Mouse (Mus musculus) stomach, embryonic 16.5 days (tissue): ENCODE measurements around the gene Tmem229b. TPM values are rescaled to one million over a fixed set of nuclear protein-coding genes. Genes with fewer than 3 reads are reported as not detected.
"Not testable (repeated sequence)": the region's sequence is repeated elsewhere in the genome, so short reads cannot be mapped to it uniquely, and the experiment has no call there.

Experiments used
- ATAC-seq: fragments of 200-750 bp; cut with Nextera tagmentation; 2 replicates; pipeline ENCODE4 v1.8.0; 2017; ENCODE audit warnings: moderate number of reproducible peaks, moderate TSS enrichment; ENCODE audit not compliant: insufficient read depth, low FRiP score
- H3K27ac ChIP-seq: fragments of 300-500 bp; sonication (generic); 2 replicates; pipeline ENCODE4 v1.5.1; 2014; ENCODE audit warnings: low read length
- H3K27me3 ChIP-seq: fragments of 300-500 bp; sonication (generic); 2 replicates; pipeline ENCODE4 v1.6.1; 2014; ENCODE audit warnings: low read length, control low read depth, mixed read lengths; ENCODE audit not compliant: control insufficient read depth, insufficient read depth
- H3K36me3 ChIP-seq: fragments of 300-500 bp; sonication (generic); 2 replicates; pipeline ENCODE4 v1.6.1; 2014; ENCODE audit warnings: low read length; ENCODE audit not compliant: control insufficient read depth, insufficient read depth
- H3K4me1 ChIP-seq: fragments of 300-500 bp; sonication (generic); 2 replicates; pipeline ENCODE4 v1.6.1; 2014; ENCODE audit warnings: low read length, control low read depth, mixed read lengths; ENCODE audit not compliant: control insufficient read depth, insufficient read depth
- H3K4me2 ChIP-seq: fragments of 300-500 bp; sonication (generic); 2 replicates; pipeline ENCODE4 v1.6.1; 2014; ENCODE audit warnings: low read depth, low read length, mixed read lengths
- H3K4me3 ChIP-seq: fragments of 300-500 bp; sonication (generic); replicated peaks from 2 replicates; pipeline ENCODE4 v1.5.1; 2014; ENCODE audit warnings: mild to moderate bottlenecking, low read length
- H3K9ac ChIP-seq: fragments of 300-500 bp; sonication (generic); 2 replicates; pipeline ENCODE4 v1.6.1; 2014; ENCODE audit warnings: low read length
- H3K9me3 ChIP-seq: fragments of 300-500 bp; sonication (generic); replicated peaks from 2 replicates; pipeline ENCODE4 v1.6.1; 2016; ENCODE audit warnings: low read length, control low read depth; ENCODE audit not compliant: control insufficient read depth
- WGBS: fragments of 180-500 bp; shearing (Covaris S2); extraction: QIAGEN DNeasy Blood & Tissue Kit; methylation state at CpG from one replicate; pipeline ENCODE4 v1.1.7; 2014; 5-methylcytosine and 5-hydroxymethylcytosine counted together
- polyA plus RNA-seq: library from polyadenylated mRNA; unstranded; fragments of >200 nt; fragmentation: Nextera tagmentation; extraction: Ambion mirVana; gene quantifications from 2 replicates; pipeline ENCODE4 v1.2.1, GENCODE M21; 2015

The Tmem229b gene
- polyA plus RNA-seq, 1 experiment from 2014 or later = 7.6 TPM

DNA sequence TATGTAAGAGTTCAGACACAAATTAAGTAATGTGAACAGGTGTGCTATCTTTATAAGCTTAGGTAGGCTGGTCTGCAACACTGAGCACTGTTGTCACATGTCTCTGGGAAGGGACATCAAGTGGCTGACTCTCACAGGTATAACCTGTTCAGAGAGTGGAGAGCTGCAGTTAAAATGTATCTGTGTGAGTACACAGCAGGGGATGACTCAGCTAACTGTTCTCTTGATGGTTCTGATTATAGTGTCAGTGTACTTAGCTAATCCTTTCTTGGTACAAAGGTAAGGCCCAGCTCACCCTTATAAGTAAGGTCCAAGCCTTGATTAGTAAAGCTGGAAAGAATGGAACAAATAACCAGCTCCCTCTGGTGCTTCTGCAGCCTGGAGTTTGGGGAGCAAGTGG lies 34.0 kb upstream of the Tmem229b start:
- Histone ChIP-seq H3K27me3 (no peaks in the 10 kb centered on the region), H3K4me3 (no peak overlapping the region), H3K4me1 (peaks cover 5% of the 10 kb centered on the region; the same call in 1 of the 2 replicates), H3K27ac (peak overlapping the region; percentile 43), H3K9ac (no peak overlapping the region), H3K4me2 (no peak overlapping the region), H3K9me3 (no peaks in the 10 kb centered on the region), H3K36me3 (peaks cover 7% of the 10 kb centered on the region; the same call in 1 of the 2 replicates)
- peak; percentile 82 for ATAC-seq

- H3K9me3 ChIP-seq = no peaks in the 10 kb centered on the region
- no peaks in the 10 kb centered on the region for H3K27me3 ChIP-seq
- no peak overlapping the region for H3K4me2 ChIP-seq
- peaks cover 5% of the 10 kb centered on the region; the same call in 1 of the 2 replicates for H3K4me1 ChIP-seq
- no peak overlapping the region for H3K4me3 ChIP-seq
- WGBS = 71% methylated on average over 11 of the region's 11 CpGs
- ATAC-seq = no peak
- 0 out of 2 replicates have a peak overlapping the region, but pooled peaks have one; percentile 7 for H3K27ac ChIP-seq
- H3K36me3 ChIP-seq = peaks cover 7% of the 10 kb centered on the region; the same call in 1 of the 2 replicates
- no peak overlapping the region for H3K9ac ChIP-seq
Measured at GRCm38 (mm10) chr12:79040201-79040827, 32.9 kb upstream of the Tmem229b start.

DNA sequence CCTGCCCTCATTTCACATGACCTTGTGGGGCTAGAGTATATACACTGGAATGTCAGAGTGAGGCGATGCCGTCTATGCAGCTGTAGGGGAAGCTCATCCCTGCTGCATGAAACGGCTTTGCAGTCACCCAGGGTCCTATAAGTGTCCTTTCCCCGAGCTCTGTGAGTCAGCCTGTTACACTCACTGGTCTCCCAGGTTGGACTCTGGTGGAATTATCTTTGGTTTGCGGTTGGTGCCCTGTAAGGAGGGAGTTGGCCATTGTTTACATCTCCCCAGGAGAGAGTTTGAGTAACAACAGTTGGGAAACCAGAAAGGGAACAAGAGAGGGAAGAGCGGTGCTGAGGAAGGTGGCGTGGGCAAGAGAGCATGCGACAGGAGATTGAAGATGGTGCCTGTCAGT lies 32.3 kb upstream of the Tmem229b start:
- no peak overlapping the region for H3K4me3 ChIP-seq
- ATAC-seq = peak; percentile 19; the same call in 1 of the 2 replicates
- no peak overlapping the region for H3K9ac ChIP-seq
- no peak overlapping the region for H3K4me2 ChIP-seq
- H3K4me1 ChIP-seq = peaks cover 5% of the 10 kb centered on the region; the same call in 1 of the 2 replicates
- H3K36me3 ChIP-seq = 0 out of 2 replicates have a peak, but pooled peaks cover 1% of the 10 kb centered on the region
- no peaks in the 10 kb centered on the region for H3K27me3 ChIP-seq
- peak overlapping the region; percentile 34 for H3K27ac ChIP-seq
- H3K9me3 ChIP-seq = no peaks in the 10 kb centered on the region
- 40% methylated on average over 8 of the region's 8 CpGs for WGBS

DNA sequence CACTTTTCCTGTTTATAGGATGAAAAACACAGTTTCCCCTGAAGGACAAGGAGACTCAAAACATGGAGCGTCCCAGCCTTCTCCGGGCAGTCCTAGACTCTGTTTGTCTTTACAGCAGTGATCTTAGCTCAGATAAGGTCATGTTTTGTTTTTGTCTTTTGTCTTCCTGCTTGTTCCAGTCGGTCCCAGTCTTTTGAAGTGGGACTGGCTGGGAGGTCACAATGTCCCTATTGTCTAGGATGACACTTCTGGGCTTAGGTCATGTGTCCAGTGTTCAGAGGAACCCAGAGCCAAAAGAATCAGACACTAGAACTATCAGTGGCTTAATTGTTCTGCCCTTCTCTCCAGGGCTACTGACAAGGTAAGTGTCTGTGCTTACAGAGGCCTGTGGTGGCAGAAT lies 27.9 kb upstream of the Tmem229b start:
- H3K9me3 ChIP-seq = no peaks in the 10 kb centered on the region
- no peak overlapping the region for H3K4me2 ChIP-seq
- H3K27me3 ChIP-seq = no peaks in the 10 kb centered on the region
- no peak overlapping the region for H3K4me3 ChIP-seq
- H3K36me3 ChIP-seq = no peaks in the 10 kb centered on the region
- no peak for ATAC-seq
- H3K9ac ChIP-seq = no peak overlapping the region
- WGBS = 28% methylated on average over 3 of the region's 3 CpGs
- no peak overlapping the region for H3K27ac ChIP-seq
- H3K4me1 ChIP-seq = peaks cover 5% of the 10 kb centered on the region; the same call in 1 of the 2 replicates

- WGBS = 100% methylated on average over 2 of the region's 2 CpGs
- no peak overlapping the region for H3K27ac ChIP-seq
- no peak overlapping the region for H3K4me2 ChIP-seq
- no peaks in the 10 kb centered on the region for H3K36me3 ChIP-seq
- no peak overlapping the region for H3K9ac ChIP-seq
- no peak overlapping the region for H3K4me3 ChIP-seq
- H3K9me3 ChIP-seq = no peaks in the 10 kb centered on the region
- H3K27me3 ChIP-seq = no peaks in the 10 kb centered on the region
- no peak for ATAC-seq
- no peaks in the 10 kb centered on the region for H3K4me1 ChIP-seq
Measured at GRCm38 (mm10) chr12:79034331-79034730, 26.9 kb upstream of the Tmem229b start.

DNA sequence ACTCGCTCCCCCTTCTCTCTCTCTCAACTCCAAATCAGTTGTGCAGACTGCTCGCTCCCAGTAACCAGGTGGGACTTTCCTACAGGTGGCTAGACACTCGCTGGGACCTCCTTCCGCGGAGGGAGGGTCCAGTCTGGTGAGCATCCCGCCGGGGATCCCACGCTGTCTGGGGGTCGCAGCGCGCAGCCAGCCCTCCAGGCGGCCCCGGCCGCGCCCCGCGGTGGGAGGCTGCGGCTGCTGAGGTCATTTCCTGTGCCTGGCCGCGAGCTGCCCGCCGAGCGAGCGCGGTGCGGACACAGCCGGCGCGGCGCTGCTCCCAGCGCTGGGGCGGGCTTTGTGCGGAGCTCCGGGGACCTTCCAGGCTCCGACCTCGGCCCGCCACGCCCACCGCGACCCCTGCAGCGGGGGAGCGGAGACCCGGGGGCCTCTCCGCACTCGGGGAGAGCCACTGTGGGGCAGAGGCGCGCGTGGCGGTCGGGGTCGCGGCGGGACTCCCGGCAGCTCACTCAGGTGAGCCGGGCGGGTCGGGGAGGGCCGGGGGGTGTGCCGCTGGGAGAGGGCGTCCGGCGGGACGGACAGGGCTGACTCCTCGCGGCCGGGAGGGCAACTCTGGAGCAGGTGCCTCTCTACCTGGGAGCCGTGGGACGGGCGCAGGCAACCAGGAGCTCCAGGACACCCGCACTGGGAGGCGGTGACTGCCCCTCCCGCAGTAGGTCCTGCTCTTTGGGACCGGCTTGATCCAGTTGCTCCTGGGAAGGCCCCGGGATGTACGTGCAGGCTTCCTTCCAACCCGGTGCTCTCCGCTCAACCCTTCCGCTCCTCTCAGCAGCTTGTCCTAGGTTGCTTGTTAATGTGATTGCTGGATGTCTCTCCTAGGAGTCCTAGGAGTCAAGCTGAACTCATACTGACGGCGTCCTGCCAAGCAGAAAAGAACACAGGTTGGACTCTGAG lies 21.8 kb upstream of the Tmem229b start, which contains the start of gene Plekhh1:
Plekhh1 (plus strand) TSS at position 253 of the 951 bp plus-strand sequence.
- H3K4me1 ChIP-seq = no peaks in the 10 kb centered on the region
- peak within 1 kb of the TSS; percentile 93 for H3K4me2 ChIP-seq
- under 1% methylated on average over 80 of the region's 80 CpGs for WGBS
- ATAC-seq = peak; percentile 88
- H3K4me3 ChIP-seq = peak within 1 kb of the TSS; percentile 81
- no peaks in the 10 kb centered on the region for H3K27me3 ChIP-seq
- H3K27ac ChIP-seq = peak within 1 kb of the TSS; percentile 34
- H3K9ac ChIP-seq = peak within 1 kb of the TSS; percentile 94
- no peaks in the 10 kb centered on the region for H3K36me3 ChIP-seq
- no peaks in the 10 kb centered on the region for H3K9me3 ChIP-seq

DNA sequence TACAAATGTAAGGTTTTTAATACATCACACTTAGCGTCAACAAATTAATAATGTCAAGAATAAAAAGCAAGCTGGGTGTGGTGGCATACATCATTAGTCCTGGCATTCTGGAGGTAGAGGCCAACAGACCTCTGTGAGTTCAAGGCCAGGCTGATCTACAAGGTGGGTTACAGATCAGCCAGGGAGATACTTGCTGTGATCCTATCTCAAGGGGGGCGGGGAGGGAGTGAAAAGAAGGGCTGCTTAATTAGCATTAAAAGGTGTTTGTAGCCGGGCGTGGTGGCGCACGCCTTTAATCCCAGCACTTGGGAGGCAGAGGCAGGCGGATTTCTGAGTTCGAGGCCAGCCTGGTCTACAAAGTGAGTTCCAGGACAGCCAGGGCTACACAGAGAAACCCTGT lies 20.1 kb upstream of the Tmem229b start:
- H3K4me3 ChIP-seq, H3K36me3 ChIP-seq, H3K4me1 ChIP-seq, H3K9me3 ChIP-seq, H3K27me3 ChIP-seq, ATAC-seq, H3K27ac ChIP-seq, H3K9ac ChIP-seq, H3K4me2 ChIP-seq: not testable (repeated sequence)
- WGBS = 94% methylated on average over 7 of the region's 8 CpGs

- H3K27me3 ChIP-seq = no peaks in the 10 kb centered on the region
- H3K9ac ChIP-seq = no peak overlapping the region
- no peaks in the 10 kb centered on the region for H3K9me3 ChIP-seq
- no peak overlapping the region for H3K27ac ChIP-seq
- no peaks in the 10 kb centered on the region for H3K36me3 ChIP-seq
- no peak overlapping the region for H3K4me3 ChIP-seq
- H3K4me2 ChIP-seq = no peak overlapping the region
- WGBS = 12% methylated on average over 3 of the region's 3 CpGs
- ATAC-seq = peak; percentile 72
- peaks cover 3% of the 10 kb centered on the region; the same call in 1 of the 2 replicates for H3K4me1 ChIP-seq
Measured at GRCm38 (mm10) chr12:79022882-79023281, 15.5 kb upstream of the Tmem229b start.

DNA sequence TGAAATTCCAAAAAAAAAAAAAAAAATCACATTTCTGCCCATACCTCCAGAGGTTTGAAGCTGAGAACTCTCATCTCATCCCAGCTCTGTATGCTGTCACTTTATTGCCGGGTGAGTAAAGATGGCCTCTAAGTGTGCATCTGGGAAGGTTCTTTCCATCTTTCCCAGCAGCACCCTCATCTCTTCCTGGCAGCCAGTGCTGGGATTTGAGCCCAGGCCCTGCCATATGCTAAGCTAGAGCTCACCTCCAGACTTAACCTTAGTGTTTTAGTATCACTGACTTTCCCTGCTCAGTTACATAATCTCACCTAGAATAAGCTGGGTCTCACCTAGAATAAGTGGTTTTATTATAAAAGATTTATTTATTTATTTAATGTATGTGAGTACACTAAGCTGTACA lies 14.5 kb upstream of the Tmem229b start:
- H3K4me1 ChIP-seq = peaks cover 4% of the 10 kb centered on the region; the same call in 1 of the 2 replicates
- H3K9me3 ChIP-seq = no peaks in the 10 kb centered on the region
- no peak for ATAC-seq
- no peak overlapping the region for H3K27ac ChIP-seq
- H3K27me3 ChIP-seq = no peaks in the 10 kb centered on the region
- H3K9ac ChIP-seq = no peak overlapping the region
- no peak overlapping the region for H3K4me3 ChIP-seq
- H3K4me2 ChIP-seq = no peak overlapping the region
- no peaks in the 10 kb centered on the region for H3K36me3 ChIP-seq
- 86% methylated on average over 1 of the region's 1 CpGs for WGBS
